Mouse (Mus musculus) hindbrain, embryonic 11.5 days (tissue): ENCODE measurements around the gene Epb41l1. TPM values are rescaled to one million over a fixed set of nuclear protein-coding genes. Genes with fewer than 3 reads are reported as not detected.

Source experiments
- ATAC-seq: fragments of 200-750 bp; cut with Nextera tagmentation; 2 replicates; pipeline ENCODE4 v1.8.0; 2017; ENCODE audit warnings: mild to moderate bottlenecking, moderate TSS enrichment, moderate library complexity; ENCODE audit not compliant: low FRiP score
- DNase-seq: peaks from one replicate; pipeline ENCODE4 v3.0.0-alpha.2; 2015; ENCODE audit warnings: low spot score
- H3K27ac ChIP-seq: fragments of 300-500 bp; sonication (generic); 2 replicates; pipeline ENCODE4 v1.5.1; 2014; ENCODE audit warnings: mild to moderate bottlenecking, low read depth, low read length
- H3K27me3 ChIP-seq: fragments of 300-500 bp; sonication (generic); 2 replicates; pipeline ENCODE4 v1.6.1; 2014; ENCODE audit warnings: mild to moderate bottlenecking, low read length, moderate library complexity, mixed read lengths; ENCODE audit not compliant: control insufficient read depth, insufficient read depth
- H3K36me3 ChIP-seq: fragments of 300-500 bp; sonication (generic); 2 replicates; pipeline ENCODE4 v1.6.1; 2014; ENCODE audit warnings: mild to moderate bottlenecking, low read length, moderate library complexity, mixed read lengths; ENCODE audit not compliant: control insufficient read depth, insufficient read depth
- H3K4me1 ChIP-seq: fragments of 300-500 bp; sonication (generic); replicated peaks from 2 replicates; pipeline ENCODE4 v1.6.1; 2014; ENCODE audit warnings: low read length, mixed read lengths; ENCODE audit not compliant: control insufficient read depth, insufficient read depth
- H3K4me2 ChIP-seq: fragments of 300-500 bp; sonication (generic); replicated peaks from 2 replicates; pipeline ENCODE4 v1.6.1; 2014; ENCODE audit warnings: mild to moderate bottlenecking, low read depth, low read length
- H3K4me3 ChIP-seq: fragments of 300-500 bp; sonication (generic); 2 replicates; pipeline ENCODE4 v1.5.1; 2014; ENCODE audit warnings: low read depth, low read length
- H3K9ac ChIP-seq: fragments of 300-500 bp; sonication (generic); 2 replicates; pipeline ENCODE4 v1.6.1; 2014; ENCODE audit warnings: low read depth, low read length
- H3K9me3 ChIP-seq: fragments of 300-500 bp; sonication (generic); 2 replicates; pipeline ENCODE4 v1.6.1; 2016; ENCODE audit warnings: low read length; ENCODE audit not compliant: control insufficient read depth
- WGBS: fragments of 180-500 bp; shearing (Covaris S2); extraction: QIAGEN DNeasy Blood & Tissue Kit; methylation state at CpG from one replicate; pipeline ENCODE4 v1.1.7; 2014; 5-methylcytosine and 5-hydroxymethylcytosine counted together
- polyA plus RNA-seq: library from polyadenylated mRNA; unstranded; fragments of >200 nt; fragmentation: Nextera tagmentation; extraction: Ambion mirVana; gene quantifications from 2 replicates; pipeline ENCODE4 v1.2.1, GENCODE M21; 2014

The Epb41l1 gene
- polyA plus RNA-seq, 1 experiment from 2014 or later = 5.0 TPM

- WGBS = 88% methylated on average over 2 of the region's 2 CpGs
- ATAC-seq = no peak
- no peak for DNase-seq
- H3K4me1 ChIP-seq = no peaks in the 10 kb centered on the region
- H3K4me2 ChIP-seq = no peak overlapping the region
- no peak overlapping the region for H3K4me3 ChIP-seq
- H3K27me3 ChIP-seq = no peaks in the 10 kb centered on the region
- no peak overlapping the region for H3K27ac ChIP-seq
- no peak overlapping the region for H3K9ac ChIP-seq
- no peaks in the 10 kb centered on the region for H3K9me3 ChIP-seq
- peaks cover 4% of the 10 kb centered on the region; the same call in 1 of the 2 replicates for H3K36me3 ChIP-seq
These were observed 145.8 kb downstream of the Epb41l1 start for GRCm38 (mm10) chr2:156566512-156566911.

- H3K4me2 ChIP-seq = no peak overlapping the region
- H3K4me3 ChIP-seq = no peak overlapping the region
- no peaks in the 10 kb centered on the region for H3K27me3 ChIP-seq
- WGBS = 88% methylated on average over 7 of the region's 7 CpGs
- no peak overlapping the region for H3K9ac ChIP-seq
- ATAC-seq = no peak
- H3K36me3 ChIP-seq = peaks cover 4% of the 10 kb centered on the region; the same call in 1 of the 2 replicates
- H3K27ac ChIP-seq = no peak overlapping the region
- no peak for DNase-seq
- no peaks in the 10 kb centered on the region for H3K9me3 ChIP-seq
- H3K4me1 ChIP-seq = no peaks in the 10 kb centered on the region
These were observed 147.9 kb downstream of the Epb41l1 start for GRCm38 (mm10) chr2:156568647-156569046.

- no peak for DNase-seq
- Histone ChIP-seq H3K9ac (no peak overlapping the region), H3K27ac (no peak overlapping the region), H3K4me3 (no peak overlapping the region), H3K36me3 (peaks cover 4% of the 10 kb centered on the region; the same call in 1 of the 2 replicates), H3K4me1 (no peaks in the 10 kb centered on the region), H3K4me2 (no peak overlapping the region), H3K9me3 (no peaks in the 10 kb centered on the region), H3K27me3 (no peaks in the 10 kb centered on the region)
- 92% methylated on average over 3 of the region's 3 CpGs for WGBS
- ATAC-seq = no peak
These were observed 148.6 kb downstream of the Epb41l1 start for GRCm38 (mm10) chr2:156569261-156569660.

GRCm38 (mm10) chr2:156571521-156571920, 150.8 kb downstream of the Epb41l1 start:
- WGBS = 79% methylated on average over 6 of the region's 6 CpGs
- Histone ChIP-seq H3K9me3 (no peaks in the 10 kb centered on the region), H3K4me3 (no peak overlapping the region), H3K27ac (no peak overlapping the region), H3K36me3 (peaks cover 4% of the 10 kb centered on the region; the same call in 1 of the 2 replicates), H3K4me1 (no peaks in the 10 kb centered on the region), H3K27me3 (no peaks in the 10 kb centered on the region), H3K9ac (no peak overlapping the region), H3K4me2 (no peak overlapping the region)
- no peak for ATAC-seq
- no peak for DNase-seq

GRCm38 (mm10) chr2:156576850-156577587, 156.3 kb downstream of the Epb41l1 start:
- no peak overlapping the region for H3K27ac ChIP-seq
- WGBS = 86% methylated on average over 7 of the region's 7 CpGs
- no peak overlapping the region for H3K4me2 ChIP-seq
- ATAC-seq (no peak), DNase-seq (no peak)
- no peak overlapping the region for H3K4me3 ChIP-seq
- H3K27me3 ChIP-seq = no peaks in the 10 kb centered on the region
- H3K9ac ChIP-seq = no peak overlapping the region
- H3K9me3 ChIP-seq = no peaks in the 10 kb centered on the region
- H3K36me3 ChIP-seq = no peaks in the 10 kb centered on the region
- no peaks in the 10 kb centered on the region for H3K4me1 ChIP-seq

GRCm38 (mm10) chr2:156580507-156580906, 159.8 kb downstream of the Epb41l1 start:
- no peaks in the 10 kb centered on the region for H3K4me1 ChIP-seq
- no peak overlapping the region for H3K4me3 ChIP-seq
- H3K9ac ChIP-seq = no peak overlapping the region
- H3K36me3 ChIP-seq = no peaks in the 10 kb centered on the region
- no peak overlapping the region for H3K4me2 ChIP-seq
- no peaks in the 10 kb centered on the region for H3K9me3 ChIP-seq
- ATAC-seq = no peak
- H3K27me3 ChIP-seq = no peaks in the 10 kb centered on the region
- H3K27ac ChIP-seq = no peak overlapping the region
- DNase-seq = no peak
- WGBS = 83% methylated on average over 5 of the region's 5 CpGs

- no peaks in the 10 kb centered on the region for H3K27me3 ChIP-seq
- ATAC-seq = no peak
- H3K36me3 ChIP-seq = no peaks in the 10 kb centered on the region
- no peak overlapping the region for H3K9ac ChIP-seq
- 71% methylated on average over 10 of the region's 10 CpGs for WGBS
- H3K4me2 ChIP-seq = no peak overlapping the region
- H3K4me1 ChIP-seq = no peaks in the 10 kb centered on the region
- no peaks in the 10 kb centered on the region for H3K9me3 ChIP-seq
- no peak overlapping the region for H3K27ac ChIP-seq
- no peak for DNase-seq
- no peak overlapping the region for H3K4me3 ChIP-seq
These were observed 160.5 kb downstream of the Epb41l1 start for GRCm38 (mm10) chr2:156581244-156581643.

GRCm38 (mm10) chr2:156582887-156583286, 162.2 kb downstream of the Epb41l1 start:
- 92% methylated on average over 10 of the region's 10 CpGs for WGBS
- no peak for ATAC-seq

GRCm38 (mm10) chr2:156584154-156584796, 163.6 kb downstream of the Epb41l1 start:
- Histone ChIP-seq H3K36me3 (no peaks in the 10 kb centered on the region), H3K4me1 (no peaks in the 10 kb centered on the region), H3K27ac (no peak overlapping the region), H3K4me3 (no peak overlapping the region), H3K27me3 (no peaks in the 10 kb centered on the region), H3K4me2 (no peak overlapping the region), H3K9me3 (no peaks in the 10 kb centered on the region), H3K9ac (no peak overlapping the region)
- DNase-seq (peak; percentile 14), ATAC-seq (0 out of 2 replicates have a peak, but pooled peaks have one; percentile 12)
- 64% methylated on average over 11 of the region's 11 CpGs for WGBS

More at GRCm38 (mm10) chr2:156582887-156583286, 162.2 kb downstream of the Epb41l1 start:
- no peaks in the 10 kb centered on the region for H3K27me3 ChIP-seq
- no peak overlapping the region for H3K27ac ChIP-seq
- H3K9me3 ChIP-seq = no peaks in the 10 kb centered on the region
- H3K4me3 ChIP-seq = no peak overlapping the region
- no peaks in the 10 kb centered on the region for H3K36me3 ChIP-seq
- no peaks in the 10 kb centered on the region for H3K4me1 ChIP-seq
- no peak overlapping the region for H3K9ac ChIP-seq
- no peak for DNase-seq
- H3K4me2 ChIP-seq = no peak overlapping the region
